Mouse (Mus musculus): ENCODE measurements at regions not wholly inside any gene's neighbourhood (a gene's known extent, or its start where the extent isn't known, plus 50 kb on each side); places are given as distances from the start of the nearest gene placed in this dataset.

DNA sequence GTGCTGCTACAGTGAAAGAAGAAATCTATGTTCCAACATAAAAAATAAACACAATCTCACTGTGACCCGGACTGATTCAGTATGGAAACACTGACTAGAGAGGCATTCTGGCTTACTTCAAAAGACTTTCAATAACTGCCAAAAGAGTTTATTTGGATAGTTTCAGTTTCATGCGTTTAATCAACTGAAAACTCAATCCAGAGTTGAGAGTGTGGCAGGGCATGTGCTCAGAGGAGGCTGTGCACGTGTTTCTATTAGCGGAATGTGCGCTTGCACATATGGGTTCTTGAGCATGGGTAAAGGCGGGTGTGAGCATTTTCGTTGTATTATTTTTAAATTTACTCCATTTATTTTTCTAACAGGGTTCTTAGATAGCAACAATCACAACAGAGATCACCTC, 245.2 kb upstream of the Meox2 start:
- Histone ChIP-seq H3K4me2 (replicated peaks; ENCODE audit: low read depth, low read length, severe bottlenecking) (no peak overlapping the region), H3K4me3 (replicated peaks; ENCODE audit: low read length) (no peak overlapping the region), H3K4me1 (ENCODE audit: control insufficient read depth, insufficient read depth, low read length) (no peaks in the 10 kb centered on the region), H3K27ac (replicated peaks; ENCODE audit: low read depth, low read length) (no peak overlapping the region), H3K9me3 (ENCODE audit: control insufficient read depth, low read length) (no peaks in the 10 kb centered on the region), H3K36me3 (ENCODE audit: control insufficient read depth, insufficient read depth, low read length) (no peaks in the 10 kb centered on the region), H3K27me3 (ENCODE audit: control insufficient read depth, insufficient read depth, low read length) (no peaks in the 10 kb centered on the region), H3K9ac (ENCODE audit: low read depth, low read length, severe bottlenecking) (no peak overlapping the region)
- TF ChIP-seq POLR2A (IDR thresholded peaks at IDR 0.05; ENCODE audit: borderline replicate concordance, extremely low read depth, insufficient read depth, insufficient read length) = no peak
- ATAC-seq (ENCODE audit: low FRiP score, low read depth) = no peak
- DNase-seq (ENCODE audit: low spot score) = peak; percentile 16
- 66% methylated on average over 7 of the region's 7 CpGs for WGBS

GRCm38 (mm10) chr12:36880724-36881123, 227.6 kb upstream of the Meox2 start:
- no peaks in the 10 kb centered on the region for H3K4me1 ChIP-seq (ENCODE audit: control insufficient read depth, insufficient read depth, low read length)
- ATAC-seq (ENCODE audit: low FRiP score, low read depth) (no peak), DNase-seq (ENCODE audit: low spot score) (no peak)
- no peaks in the 10 kb centered on the region for H3K36me3 ChIP-seq (ENCODE audit: control insufficient read depth, insufficient read depth, low read length)
- no peak overlapping the region for H3K4me2 ChIP-seq (replicated peaks; ENCODE audit: low read depth, low read length, severe bottlenecking)
- H3K27ac ChIP-seq (replicated peaks; ENCODE audit: low read depth, low read length) = no peak overlapping the region
- H3K4me3 ChIP-seq (replicated peaks; ENCODE audit: low read length) = no peak overlapping the region
- H3K9me3 ChIP-seq (ENCODE audit: control insufficient read depth, low read length) = no peaks in the 10 kb centered on the region
- H3K9ac ChIP-seq (ENCODE audit: low read depth, low read length, severe bottlenecking) = no peak overlapping the region
- H3K27me3 ChIP-seq (ENCODE audit: control insufficient read depth, insufficient read depth, low read length) = no peaks in the 10 kb centered on the region
- TF ChIP-seq POLR2A (IDR thresholded peaks at IDR 0.05; ENCODE audit: borderline replicate concordance, extremely low read depth, insufficient read depth, insufficient read length) = no peak
- 59% methylated on average over 1 of the region's 1 CpGs for WGBS

DNA sequence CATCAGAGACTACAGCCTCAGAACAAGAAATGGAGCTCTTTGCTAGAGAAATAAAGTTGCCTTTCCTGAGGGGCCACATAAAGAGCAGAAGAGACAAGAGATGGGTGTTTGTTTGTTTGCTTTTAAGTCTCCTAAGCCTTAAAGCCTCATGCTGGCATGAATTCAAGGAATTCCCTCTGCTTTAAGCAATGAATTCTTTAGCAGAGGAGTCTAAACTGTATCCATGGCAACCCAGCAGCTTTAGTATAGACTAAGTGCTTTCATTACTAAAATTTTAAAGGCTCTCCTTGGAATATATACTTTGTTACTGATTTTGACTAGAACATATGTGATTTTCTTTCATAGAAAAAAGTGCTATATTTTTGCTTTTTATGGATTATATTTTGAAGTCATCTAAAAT, 195.0 kb upstream of the Meox2 start:
- Histone ChIP-seq H3K4me1 (ENCODE audit: control insufficient read depth, insufficient read depth, low read length) (peaks cover 2% of the 10 kb centered on the region; the same call in 1 of the 2 replicates), H3K4me2 (replicated peaks; ENCODE audit: low read depth, low read length, severe bottlenecking) (no peak overlapping the region), H3K36me3 (ENCODE audit: control insufficient read depth, insufficient read depth, low read length) (no peaks in the 10 kb centered on the region), H3K4me3 (replicated peaks; ENCODE audit: low read length) (no peak overlapping the region), H3K27ac (replicated peaks; ENCODE audit: low read depth, low read length) (no peak overlapping the region), H3K9ac (ENCODE audit: low read depth, low read length, severe bottlenecking) (no peak overlapping the region), H3K9me3 (ENCODE audit: control insufficient read depth, low read length) (no peaks in the 10 kb centered on the region), H3K27me3 (ENCODE audit: control insufficient read depth, insufficient read depth, low read length) (no peaks in the 10 kb centered on the region)
- no peak for TF ChIP-seq POLR2A (IDR thresholded peaks at IDR 0.05; ENCODE audit: borderline replicate concordance, extremely low read depth, insufficient read depth, insufficient read length)
- ATAC-seq (ENCODE audit: low FRiP score, low read depth) = no peak
- DNase-seq (ENCODE audit: low spot score) = peak; percentile 76

DNA sequence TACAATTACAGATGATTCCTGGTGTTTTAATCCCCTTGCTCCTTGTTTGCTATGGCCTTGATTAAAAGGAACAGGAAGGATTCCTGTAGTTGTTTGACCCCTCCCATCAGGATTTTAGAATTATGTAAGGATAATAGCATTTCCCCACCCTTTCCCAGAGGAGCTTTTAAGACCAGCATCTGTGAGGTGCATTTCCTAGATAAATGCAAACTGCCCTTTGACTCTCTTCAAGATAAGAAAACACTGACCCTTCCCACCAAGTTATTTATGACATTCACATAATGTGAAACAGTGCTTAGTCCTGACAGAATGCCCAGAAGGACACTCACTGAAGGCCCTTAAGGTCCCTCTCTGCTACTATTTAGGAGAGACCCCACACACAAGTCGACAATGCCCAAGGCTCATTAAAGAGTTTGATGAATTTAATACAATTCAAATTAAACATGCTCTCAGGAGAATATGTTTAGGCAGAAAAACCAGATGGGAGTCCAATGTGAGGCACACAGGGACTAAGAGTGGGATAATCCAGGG, 190.7 kb upstream of the Meox2 start:
- no peak for ATAC-seq (ENCODE audit: low FRiP score, low read depth)
- whole genome bisulfite sequencing = 23% methylated on average over 1 of the region's 1 CpGs
- H3K4me3 ChIP-seq (replicated peaks; ENCODE audit: low read length) = no peak overlapping the region

GRCm38 (mm10) chr12:36918294-36918876, 190.0 kb upstream of the Meox2 start:
- no peaks in the 10 kb centered on the region for H3K9me3 ChIP-seq (ENCODE audit: control insufficient read depth, low read length)
- no peak overlapping the region for H3K27ac ChIP-seq (replicated peaks; ENCODE audit: low read depth, low read length)
- H3K4me2 ChIP-seq (replicated peaks; ENCODE audit: low read depth, low read length, severe bottlenecking) = no peak overlapping the region
- no peaks in the 10 kb centered on the region for H3K27me3 ChIP-seq (ENCODE audit: control insufficient read depth, insufficient read depth, low read length)
- H3K36me3 ChIP-seq (ENCODE audit: control insufficient read depth, insufficient read depth, low read length) = no peaks in the 10 kb centered on the region
- TF ChIP-seq POLR2A (IDR thresholded peaks at IDR 0.05; ENCODE audit: borderline replicate concordance, extremely low read depth, insufficient read depth, insufficient read length) = no peak
- DNase-seq (ENCODE audit: low spot score) (no peak), ATAC-seq (ENCODE audit: low FRiP score, low read depth) (no peak)
- no peak overlapping the region for H3K9ac ChIP-seq (ENCODE audit: low read depth, low read length, severe bottlenecking)
- WGBS = 63% methylated on average over 5 of the region's 5 CpGs
- H3K4me3 ChIP-seq (replicated peaks; ENCODE audit: low read length) = no peak overlapping the region
- H3K4me1 ChIP-seq (ENCODE audit: control insufficient read depth, insufficient read depth, low read length) = no peaks in the 10 kb centered on the region

More for the DNA sequence above, 190.7 kb upstream of the Meox2 start:
- Histone ChIP-seq H3K4me2 (replicated peaks; ENCODE audit: low read depth, low read length, severe bottlenecking) (no peak overlapping the region), H3K27ac (replicated peaks; ENCODE audit: low read depth, low read length) (no peak overlapping the region), H3K27me3 (ENCODE audit: control insufficient read depth, insufficient read depth, low read length) (no peaks in the 10 kb centered on the region), H3K9me3 (ENCODE audit: control insufficient read depth, low read length) (no peaks in the 10 kb centered on the region), H3K9ac (ENCODE audit: low read depth, low read length, severe bottlenecking) (no peak overlapping the region), H3K36me3 (ENCODE audit: control insufficient read depth, insufficient read depth, low read length) (no peaks in the 10 kb centered on the region), H3K4me1 (ENCODE audit: control insufficient read depth, insufficient read depth, low read length) (peaks cover 2% of the 10 kb centered on the region; the same call in 1 of the 2 replicates)
- no peak for TF ChIP-seq POLR2A (IDR thresholded peaks at IDR 0.05; ENCODE audit: borderline replicate concordance, extremely low read depth, insufficient read depth, insufficient read length)
- DNase-seq (ENCODE audit: low spot score) = no peak
